Mouse (Mus musculus): ENCODE measurements around the gene Mcam. TPM values are rescaled to one million over a fixed set of nuclear protein-coding genes. Genes with fewer than 3 reads are reported as not detected.

Mcam gene
- total RNA-seq, 2 experiments from 2014 or later, result 9.0 to 11.6 TPM

GRCm38 (mm10) chr9:44129633-44130032, 4.6 kb upstream of the Mcam start:
- DNase-seq (ENCODE audit: extremely low spot score in 1 of 2, low spot score in 2 of 2), result no peak
- H3K27ac ChIP-seq, result peak overlapping the region; percentile 61; the same call in 1 of the 2 replicates
- no peak for TF ChIP-seq CTCF (IDR thresholded peaks at IDR 0.05)
- H3K4me3 ChIP-seq, result peak overlapping the region; percentile 42
- intact Hi-C loops (cut with DNase I), result loop anchor here (5.0 kb wide), 1 partner anchor 263 kb away; no protein-coding TSS in a partner anchor

- H3K4me3 ChIP-seq, result peak overlapping the region; percentile 42
- TF ChIP-seq CTCF (IDR thresholded peaks at IDR 0.05), result no peak
- intact Hi-C loops (cut with DNase I), result no loop called here
- peak overlapping the region; percentile 61; the same call in 1 of the 2 replicates for H3K27ac ChIP-seq
- peak in 1 of 2 experiments; percentile 43 for DNase-seq (ENCODE audit: extremely low spot score in 1 of 2, low spot score in 2 of 2)
These were observed 4.2 kb upstream of the Mcam start for GRCm38 (mm10) chr9:44130034-44130433.

GRCm38 (mm10) chr9:44130581-44131275, 3.5 kb upstream of the Mcam start:
- peak overlapping the region; percentile 61; the same call in 1 of the 2 replicates for H3K27ac ChIP-seq
- H3K4me3 ChIP-seq, result peak overlapping the region; percentile 42
- intact Hi-C loops (cut with DNase I), result no loop called here
- no peak for DNase-seq (ENCODE audit: extremely low spot score in 1 of 2, low spot score in 2 of 2)
- no peak for TF ChIP-seq CTCF (IDR thresholded peaks at IDR 0.05)

DNA sequence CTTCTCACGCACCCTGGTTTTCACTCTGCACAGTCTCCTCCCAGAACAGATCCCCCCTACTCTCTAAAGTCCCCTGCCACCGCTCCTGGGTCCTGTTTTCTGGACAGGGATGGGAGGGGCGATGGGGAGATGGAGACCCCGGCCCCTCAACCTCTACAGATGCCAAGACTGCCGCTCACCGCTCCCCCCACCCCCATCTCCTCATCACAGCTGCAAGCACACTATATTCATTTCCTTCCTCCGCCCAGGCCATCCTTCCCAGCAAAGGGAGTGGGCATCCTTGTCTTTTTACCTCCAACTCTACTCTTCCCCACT, 3.0 kb upstream of the Mcam start:
- H3K27ac ChIP-seq, result no peak overlapping the region
- H3K4me3 ChIP-seq, result no peak overlapping the region
- TF ChIP-seq CTCF (IDR thresholded peaks at IDR 0.05), result no peak

GRCm38 (mm10) chr9:44132200-44132599, 2.1 kb upstream of the Mcam start:
- Histone ChIP-seq H3K4me3 (no peak overlapping the region), H3K27ac (no peak overlapping the region)
- DNase-seq (ENCODE audit: extremely low spot score in 1 of 2, low spot score in 2 of 2), result no peak
- intact Hi-C loops (cut with DNase I), result no loop called here
- TF ChIP-seq CTCF (IDR thresholded peaks at IDR 0.05), result no peak

More for the DNA sequence above, 3.0 kb upstream of the Mcam start:
- no peak for DNase-seq (ENCODE audit: extremely low spot score in 1 of 2, low spot score in 2 of 2)
- intact Hi-C loops (cut with DNase I), result no loop called here

GRCm38 (mm10) chr9:44133287-44133686, 982 bp upstream of the Mcam start:
- DNase-seq (ENCODE audit: extremely low spot score in 1 of 2, low spot score in 2 of 2), result no peak
- Histone ChIP-seq H3K27ac (peak overlapping the region; percentile 5), H3K4me3 (0 out of 2 replicates have a peak overlapping the region, but pooled peaks have one; percentile 50)

DNA sequence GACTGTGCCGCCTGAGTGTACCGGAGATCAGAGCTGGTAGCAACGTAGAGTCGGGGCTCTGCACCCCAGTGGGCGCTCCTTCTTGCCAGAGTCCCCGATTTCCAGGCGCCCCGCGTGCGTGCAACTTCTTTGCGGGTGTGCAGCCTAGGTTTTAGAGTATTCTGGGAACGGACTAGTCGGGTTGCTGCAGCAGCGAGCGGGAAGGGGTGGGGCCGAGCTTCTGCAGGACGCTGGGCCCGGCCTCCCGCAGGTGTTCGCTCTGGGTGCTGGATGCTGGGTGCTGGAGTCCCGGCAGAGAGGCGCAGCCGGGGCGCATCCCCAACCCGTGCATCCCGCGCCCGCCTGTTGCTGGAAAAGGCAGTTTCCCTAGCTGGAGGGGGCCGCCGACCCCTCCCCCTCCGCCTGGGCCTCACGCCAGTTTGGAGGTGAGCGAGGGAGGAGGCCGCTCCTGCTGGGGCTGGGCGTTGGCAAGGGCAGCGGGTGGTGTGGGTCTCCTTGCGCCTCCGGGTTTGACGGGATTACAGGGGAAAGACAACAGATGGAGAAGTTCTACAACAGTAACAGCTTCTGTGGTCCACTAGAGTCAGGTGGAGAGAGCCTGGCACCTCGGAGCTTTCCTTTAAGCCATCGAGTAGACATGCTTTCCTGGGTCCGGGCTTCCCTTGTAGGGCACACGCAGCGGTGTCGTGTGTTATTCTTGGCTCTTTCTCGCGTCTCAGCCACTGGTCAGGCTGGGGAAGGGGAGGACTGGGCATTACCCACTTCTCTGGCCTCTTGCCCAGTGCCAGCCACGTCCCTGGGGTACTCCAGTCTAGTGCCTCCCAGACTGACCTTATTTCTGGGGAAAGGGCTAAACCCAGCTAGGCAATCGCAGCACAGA, 822 bp downstream of the Mcam start:
- H3K27ac ChIP-seq, result peak overlapping the region; percentile 47
- DNase-seq (ENCODE audit: extremely low spot score in 1 of 2, low spot score in 2 of 2), result no peak
- intact Hi-C loops (cut with DNase I), result no loop called here
- H3K4me3 ChIP-seq, result peak overlapping the region; percentile 50
- TF ChIP-seq CTCF (IDR thresholded peaks at IDR 0.05), result no peak

More at GRCm38 (mm10) chr9:44133287-44133686, 982 bp upstream of the Mcam start:
- intact Hi-C loops (cut with DNase I), result no loop called here
- TF ChIP-seq CTCF (IDR thresholded peaks at IDR 0.05), result no peak

- no peak overlapping the region for H3K27ac ChIP-seq
- no peak for TF ChIP-seq CTCF (IDR thresholded peaks at IDR 0.05)
- intact Hi-C loops (cut with DNase I), result no loop called here
- DNase-seq (ENCODE audit: extremely low spot score in 1 of 2, low spot score in 2 of 2), result no peak
- peak overlapping the region; percentile 50; the same call in 1 of the 2 replicates for H3K4me3 ChIP-seq
These were observed 1.6 kb downstream of the Mcam start for GRCm38 (mm10) chr9:44135731-44136411.

DNA sequence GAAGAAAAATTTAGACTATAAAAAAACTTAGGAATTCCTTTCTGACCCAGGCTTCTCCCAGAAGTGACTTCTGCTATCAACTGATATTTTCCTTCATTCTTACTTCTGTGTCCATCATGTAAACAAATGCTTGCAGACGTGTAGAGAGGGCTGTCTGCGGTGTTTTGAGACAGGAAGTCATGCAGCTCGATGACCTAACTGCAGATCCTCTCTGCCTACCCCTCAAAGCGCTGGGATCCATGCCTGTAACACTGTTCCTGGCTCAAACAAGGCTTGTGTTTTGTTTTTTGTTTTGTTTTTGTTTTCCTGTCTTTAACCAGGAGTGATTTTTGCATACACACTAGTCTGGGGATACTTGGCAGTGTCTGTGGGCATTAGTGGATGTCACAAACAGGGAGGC, 3.6 kb downstream of the Mcam start:
- intact Hi-C loops (cut with DNase I), result no loop called here
- Histone ChIP-seq H3K4me3 (no peak overlapping the region), H3K27ac (no peak overlapping the region)
- DNase-seq (ENCODE audit: extremely low spot score in 1 of 2, low spot score in 2 of 2), result no peak
- TF ChIP-seq CTCF (IDR thresholded peaks at IDR 0.05), result no peak

DNA sequence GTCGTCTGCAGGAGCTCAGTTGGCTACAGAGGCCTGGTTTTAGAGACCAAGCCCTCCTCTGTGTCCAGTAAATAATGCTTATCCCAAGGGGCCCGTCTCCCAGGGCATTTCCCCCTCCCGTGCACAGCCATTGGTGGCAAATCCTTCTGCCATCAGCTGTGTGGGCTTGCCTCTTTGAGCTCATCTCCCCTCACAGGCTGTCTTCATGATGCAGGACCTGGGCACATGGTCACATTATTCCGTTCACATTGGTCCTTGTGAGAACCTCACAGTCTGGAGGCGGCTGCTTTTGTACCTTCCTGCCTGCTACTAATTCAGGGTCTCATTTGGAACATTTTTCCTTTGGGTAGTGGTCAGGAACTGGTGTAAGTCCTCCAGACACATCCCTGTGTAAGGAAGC, 7.7 kb downstream of the Mcam start:
- H3K27ac ChIP-seq, result no peak overlapping the region
- intact Hi-C loops (cut with DNase I), result no loop called here
- no peak overlapping the region for H3K4me3 ChIP-seq
- TF ChIP-seq CTCF (IDR thresholded peaks at IDR 0.05), result no peak
- DNase-seq (ENCODE audit: extremely low spot score in 1 of 2, low spot score in 2 of 2), result no peak

DNA sequence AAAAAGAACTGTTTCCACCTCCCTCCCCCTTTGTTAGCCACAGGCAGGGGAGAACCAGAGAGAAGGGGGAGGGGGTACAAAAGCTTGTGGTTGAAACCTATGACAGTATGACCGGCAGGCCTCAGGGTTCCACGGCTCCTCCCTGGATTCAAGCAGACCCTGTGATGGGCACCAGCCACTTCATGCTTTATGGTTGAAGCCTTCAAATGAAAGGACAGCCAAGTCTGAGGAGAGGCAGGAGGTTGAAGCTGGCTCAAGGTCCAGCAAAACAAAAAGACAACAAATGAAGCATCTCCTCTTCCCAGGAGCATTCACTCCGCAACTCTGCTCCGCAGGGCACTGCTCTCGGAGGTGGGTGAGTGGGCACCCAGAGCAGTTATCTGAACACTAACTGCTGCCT, 9.2 kb downstream of the Mcam start:
- Histone ChIP-seq H3K4me3 (no peak overlapping the region), H3K27ac (no peak overlapping the region; the same call in 1 of the 2 replicates)
- DNase-seq (ENCODE audit: extremely low spot score in 1 of 2, low spot score in 2 of 2), result no peak
- TF ChIP-seq CTCF (IDR thresholded peaks at IDR 0.05), result no peak
- intact Hi-C loops (cut with DNase I), result no loop called here
